Mouse (Mus musculus): ENCODE measurements around the gene Syngap1.
"Not testable (repeated sequence)": the region's sequence is repeated elsewhere in the genome, so short reads cannot be mapped to it uniquely, and the experiment has no call there.

- TF ChIP-seq CTCF (IDR thresholded peaks at IDR 0.05; ENCODE audit: borderline replicate concordance, control insufficient read depth, extremely low read depth, insufficient read depth, low read length, poor library complexity); POLR2A (IDR thresholded peaks at IDR 0.05; ENCODE audit: control insufficient read depth, extremely low read depth, insufficient read depth, low read length, poor library complexity): not testable (repeated sequence)
Measured at GRCm38 (mm10) chr17:26977354-26977753, 36.3 kb downstream of the Syngap1 start.
